Mouse (Mus musculus): ENCODE data around the gene Tmem163.

GRCm38 (mm10) chr1:127530849-127531580, 148.3 kb downstream of the Tmem163 start:
- TF ChIP-seq ZC3H11A (IDR thresholded peaks at IDR 0.05; ENCODE audit: low read depth, low read length) = no peak
- TF ChIP-seq USF2 (IDR thresholded peaks at IDR 0.05; ENCODE audit: borderline replicate concordance in 1 of 2, insufficient read depth in 1 of 2, low read depth in 1 of 2, low read length in 2 of 2) = no peak
